Mouse (Mus musculus) liver, embryonic 11.5 days (tissue): Measurements from ENCODE around the gene Thoc3. TPM values are rescaled to one million over a fixed set of nuclear protein-coding genes. Genes with fewer than 3 reads are reported as not detected.

ENCODE experiments used
- ATAC-seq: fragments of 200-750 bp; cut with Nextera tagmentation; replicated peaks from 2 replicates; pipeline ENCODE4 v1.8.0; 2017; ENCODE audit warnings: moderate number of reproducible peaks, mild to moderate bottlenecking, moderate TSS enrichment, moderate library complexity; ENCODE audit not compliant: low FRiP score
- DNase-seq: peaks from one replicate; pipeline ENCODE4 v3.0.0-alpha.2; 2017; ENCODE audit warnings: low spot score
- H3K27ac ChIP-seq: fragments of 300-500 bp; sonication (generic); 2 replicates; pipeline ENCODE4 v1.5.1; 2014; ENCODE audit warnings: mild to moderate bottlenecking, low read depth, low read length, control low read depth
- H3K27me3 ChIP-seq: fragments of 300-500 bp; sonication (generic); replicated peaks from 2 replicates; pipeline ENCODE4 v1.6.1; 2014; ENCODE audit warnings: low read length, mixed read lengths; ENCODE audit not compliant: control insufficient read depth, insufficient read depth
- H3K36me3 ChIP-seq: fragments of 300-500 bp; sonication (generic); 2 replicates; pipeline ENCODE4 v1.6.1; 2014; ENCODE audit warnings: mild to moderate bottlenecking, low read length, moderate library complexity, mixed read lengths; ENCODE audit not compliant: control insufficient read depth, insufficient read depth
- H3K4me1 ChIP-seq: fragments of 300-500 bp; sonication (generic); replicated peaks from 2 replicates; pipeline ENCODE4 v1.6.1; 2014; ENCODE audit warnings: low read length, mixed read lengths; ENCODE audit not compliant: control insufficient read depth, insufficient read depth
- H3K4me2 ChIP-seq: fragments of 300-500 bp; sonication (generic); 2 replicates; pipeline ENCODE4 v1.6.1; 2014; ENCODE audit warnings: mild to moderate bottlenecking, control low read depth, moderate library complexity
- H3K4me3 ChIP-seq: fragments of 300-500 bp; sonication (generic); 2 replicates; pipeline ENCODE4 v1.5.1; 2014; ENCODE audit warnings: low read depth, low read length, control low read depth
- H3K9ac ChIP-seq: fragments of 300-500 bp; sonication (generic); 2 replicates; pipeline ENCODE4 v1.6.1; 2014; ENCODE audit warnings: low read depth, low read length, control low read depth
- H3K9me3 ChIP-seq: fragments of 300-500 bp; sonication (generic); 2 replicates; pipeline ENCODE4 v1.6.1; 2016; ENCODE audit warnings: low read length, inconsistent platforms, mixed read lengths; ENCODE audit not compliant: control insufficient read depth
- WGBS: fragments of 180-500 bp; shearing (Covaris S2); extraction: QIAGEN DNeasy Blood & Tissue Kit; methylation state at CpG from one replicate; pipeline ENCODE4 v1.1.7; 2014; 5-methylcytosine and 5-hydroxymethylcytosine counted together
- polyA plus RNA-seq: library from polyadenylated mRNA; unstranded; fragments of >200 nt; fragmentation: Nextera tagmentation; extraction: Ambion mirVana; gene quantifications from 2 replicates; pipeline ENCODE4 v1.2.1, GENCODE M21; 2014

The Thoc3 gene
- polyA plus RNA-seq, 1 experiment from 2014 or later = 121 TPM

DNA sequence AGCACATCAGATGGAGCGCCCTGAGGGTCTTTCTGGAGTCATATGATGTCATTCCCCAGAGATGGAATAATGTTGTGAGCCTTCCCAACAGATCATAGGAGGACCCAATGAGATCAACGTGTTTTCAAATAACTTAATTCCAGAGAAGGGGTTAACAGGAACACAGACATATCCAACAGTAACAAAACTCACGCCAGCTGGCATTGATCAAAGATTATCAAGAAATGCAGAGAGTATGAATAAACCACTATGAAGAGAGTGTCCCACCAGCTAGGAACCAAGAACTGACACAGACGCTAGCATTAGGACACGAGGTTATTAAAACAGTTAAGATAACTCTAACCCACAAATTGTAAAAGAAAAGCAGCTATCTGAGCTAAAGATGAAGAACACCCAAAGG lies 32.0 kb downstream of the Thoc3 start:
- no peak overlapping the region for H3K27ac ChIP-seq
- H3K9me3 ChIP-seq = no peaks in the 10 kb centered on the region
- H3K36me3 ChIP-seq = no peaks in the 10 kb centered on the region
- DNase-seq = no peak
- no peak for ATAC-seq
- no peaks in the 10 kb centered on the region for H3K27me3 ChIP-seq
- H3K4me3 ChIP-seq = no peak overlapping the region
- H3K9ac ChIP-seq = no peak overlapping the region
- peaks cover 7% of the 10 kb centered on the region for H3K4me1 ChIP-seq
- WGBS = 61% methylated on average over 5 of the region's 5 CpGs
- no peak overlapping the region for H3K4me2 ChIP-seq

DNA sequence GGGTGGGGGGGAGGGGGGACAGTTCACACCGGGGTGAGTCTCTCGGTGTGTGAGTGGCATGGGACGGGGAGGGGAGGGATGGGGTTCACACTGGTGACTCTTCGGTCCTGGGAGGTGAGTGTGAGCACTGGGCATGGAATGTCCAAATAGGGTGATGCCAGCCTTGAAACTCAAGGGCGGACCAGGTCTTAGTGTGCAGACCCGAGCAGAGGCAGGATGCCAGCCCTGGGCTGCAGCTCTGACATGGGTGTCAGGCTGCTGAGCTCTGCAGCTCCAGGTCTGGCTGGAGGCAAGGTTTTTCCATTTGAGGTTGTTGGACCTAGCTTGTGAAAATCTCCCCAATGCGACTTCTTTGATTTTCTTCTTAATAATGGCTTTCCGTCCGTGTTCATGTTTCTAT lies 37.5 kb downstream of the Thoc3 start:
- H3K4me1 ChIP-seq = no peaks in the 10 kb centered on the region
- H3K4me3 ChIP-seq = no peak overlapping the region
- DNase-seq = no peak
- no peak overlapping the region for H3K27ac ChIP-seq
- no peaks in the 10 kb centered on the region for H3K9me3 ChIP-seq
- no peak overlapping the region for H3K9ac ChIP-seq
- H3K4me2 ChIP-seq = no peak overlapping the region
- no peak for ATAC-seq
- H3K36me3 ChIP-seq = no peaks in the 10 kb centered on the region
- H3K27me3 ChIP-seq = no peaks in the 10 kb centered on the region
- 87% methylated on average over 9 of the region's 9 CpGs for WGBS

DNA sequence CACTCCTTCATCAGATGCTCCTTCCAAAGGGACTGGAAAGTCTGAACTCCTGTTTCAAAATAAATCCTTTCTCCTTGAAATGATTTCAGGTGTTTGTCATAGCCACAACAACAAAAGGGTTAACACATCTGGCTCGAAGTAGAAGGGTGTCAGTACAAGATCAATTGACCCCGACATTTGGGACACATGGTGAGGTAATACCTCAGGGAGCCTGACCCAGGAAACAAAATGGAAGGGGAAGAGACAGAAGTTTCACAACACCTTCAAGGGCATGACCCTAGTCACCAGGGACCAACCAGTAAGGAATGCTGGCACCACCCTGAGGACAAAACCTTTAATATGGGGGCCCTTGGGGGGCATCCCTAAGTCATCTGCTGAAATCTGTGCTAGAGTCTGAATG lies 38.6 kb downstream of the Thoc3 start:
- H3K4me2 ChIP-seq = no peak overlapping the region
- no peak overlapping the region for H3K9ac ChIP-seq
- 46% methylated on average over 2 of the region's 2 CpGs for WGBS
- no peaks in the 10 kb centered on the region for H3K9me3 ChIP-seq
- no peak overlapping the region for H3K4me3 ChIP-seq
- DNase-seq (no peak), ATAC-seq (no peak)
- H3K27me3 ChIP-seq = no peaks in the 10 kb centered on the region
- no peaks in the 10 kb centered on the region for H3K36me3 ChIP-seq
- no peak overlapping the region for H3K27ac ChIP-seq
- H3K4me1 ChIP-seq = no peaks in the 10 kb centered on the region

DNA sequence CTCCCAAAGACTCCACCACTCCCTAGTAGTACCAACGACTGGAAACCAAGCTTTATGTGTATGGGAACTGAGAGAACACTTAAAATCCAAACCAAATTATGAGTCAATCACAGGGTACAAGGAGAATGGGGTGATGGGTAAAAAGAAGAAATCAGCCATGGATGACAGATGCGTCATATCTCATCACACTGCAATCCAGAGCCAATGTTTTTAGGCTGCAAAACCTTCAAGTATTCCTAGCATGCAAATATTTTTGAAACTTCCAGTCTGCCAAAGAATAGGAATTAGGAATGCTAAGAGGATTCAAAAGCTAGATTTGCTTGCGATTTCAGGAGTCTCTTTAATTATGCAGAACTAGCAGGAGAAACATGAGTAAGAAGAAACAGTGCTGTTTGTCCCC lies 39.9 kb downstream of the Thoc3 start:
- DNase-seq (no peak), ATAC-seq (no peak)
- Histone ChIP-seq H3K27ac (no peak overlapping the region), H3K9ac (no peak overlapping the region), H3K4me2 (no peak overlapping the region), H3K9me3 (no peaks in the 10 kb centered on the region), H3K4me3 (no peak overlapping the region), H3K36me3 (no peaks in the 10 kb centered on the region), H3K27me3 (no peaks in the 10 kb centered on the region), H3K4me1 (no peaks in the 10 kb centered on the region)
- 67% methylated on average over 3 of the region's 3 CpGs for WGBS

DNA sequence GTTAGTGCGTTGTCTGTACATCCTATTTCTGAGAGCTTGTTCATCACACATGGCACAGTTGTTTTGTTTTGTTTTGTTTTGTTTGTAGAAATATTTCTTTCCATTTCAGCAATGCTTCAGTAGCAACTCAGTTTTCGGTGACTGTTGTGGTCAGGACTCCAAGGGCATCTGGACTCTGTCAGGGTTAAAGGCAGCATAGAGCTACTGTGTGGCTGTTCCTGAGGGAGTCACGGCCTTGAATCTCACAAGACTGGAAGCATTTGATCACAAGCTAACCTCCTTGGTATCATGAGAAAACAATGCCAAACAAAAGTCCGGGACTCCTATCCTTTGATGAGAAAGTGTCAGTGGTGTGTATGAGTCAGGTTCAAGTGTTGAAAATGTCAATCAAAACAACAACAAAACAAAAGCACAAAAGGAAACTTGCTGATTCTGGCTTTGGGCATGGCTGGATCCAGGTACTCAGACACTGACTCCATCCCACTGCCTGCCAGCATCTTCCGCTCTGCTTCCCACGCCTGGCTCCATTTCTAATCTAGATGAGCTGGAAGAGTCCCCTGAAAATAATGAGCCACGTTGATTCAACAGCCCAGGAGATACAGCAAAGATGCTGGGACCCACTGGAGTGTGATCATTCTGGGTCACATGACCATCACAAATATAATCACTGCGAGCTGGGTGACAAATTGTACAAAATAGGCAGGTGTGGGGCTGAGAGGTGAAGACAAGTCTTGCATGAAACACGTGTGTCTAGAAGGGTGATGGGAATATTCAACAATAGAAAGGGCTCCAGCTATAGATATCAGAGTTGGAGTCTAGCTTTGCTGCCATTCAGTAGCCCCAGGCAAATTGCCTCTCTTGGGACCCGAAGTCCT lies 41.6 kb downstream of the Thoc3 start:
- no peaks in the 10 kb centered on the region for H3K27me3 ChIP-seq
- H3K4me2 ChIP-seq = no peak overlapping the region
- WGBS = 65% methylated on average over 10 of the region's 10 CpGs
- no peak overlapping the region for H3K4me3 ChIP-seq
- ATAC-seq (no peak), DNase-seq (no peak)
- H3K36me3 ChIP-seq = no peaks in the 10 kb centered on the region
- H3K9me3 ChIP-seq = no peaks in the 10 kb centered on the region
- no peak overlapping the region for H3K9ac ChIP-seq
- H3K4me1 ChIP-seq = no peaks in the 10 kb centered on the region
- no peak overlapping the region for H3K27ac ChIP-seq

DNA sequence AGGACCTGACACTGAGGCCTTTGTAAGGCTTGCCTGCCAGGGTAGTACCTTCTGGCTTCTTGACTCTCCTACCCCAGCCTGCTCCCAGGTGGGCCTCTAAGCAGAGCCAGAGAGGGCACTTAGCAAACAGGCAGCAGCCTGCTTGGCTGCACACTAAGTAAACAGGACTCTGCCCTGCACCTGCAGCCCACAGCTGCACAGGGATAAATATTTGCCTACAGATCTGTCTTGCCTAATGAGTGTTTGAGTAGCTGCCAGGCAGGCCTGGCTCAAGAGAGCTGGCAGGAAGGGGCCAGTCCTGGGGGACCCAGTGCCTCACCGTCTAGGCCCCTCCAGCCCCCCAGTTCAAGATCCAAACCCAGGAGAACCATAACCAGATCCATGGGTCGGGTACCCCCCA lies 43.4 kb downstream of the Thoc3 start:
- no peak overlapping the region for H3K27ac ChIP-seq
- no peak overlapping the region for H3K4me3 ChIP-seq
- DNase-seq = no peak
- no peaks in the 10 kb centered on the region for H3K36me3 ChIP-seq
- H3K9me3 ChIP-seq = no peaks in the 10 kb centered on the region
- no peak overlapping the region for H3K4me2 ChIP-seq
- H3K27me3 ChIP-seq = no peaks in the 10 kb centered on the region
- H3K4me1 ChIP-seq = no peaks in the 10 kb centered on the region
- ATAC-seq = peak; percentile 68
- H3K9ac ChIP-seq = no peak overlapping the region
- WGBS = 62% methylated on average over 2 of the region's 2 CpGs

DNA sequence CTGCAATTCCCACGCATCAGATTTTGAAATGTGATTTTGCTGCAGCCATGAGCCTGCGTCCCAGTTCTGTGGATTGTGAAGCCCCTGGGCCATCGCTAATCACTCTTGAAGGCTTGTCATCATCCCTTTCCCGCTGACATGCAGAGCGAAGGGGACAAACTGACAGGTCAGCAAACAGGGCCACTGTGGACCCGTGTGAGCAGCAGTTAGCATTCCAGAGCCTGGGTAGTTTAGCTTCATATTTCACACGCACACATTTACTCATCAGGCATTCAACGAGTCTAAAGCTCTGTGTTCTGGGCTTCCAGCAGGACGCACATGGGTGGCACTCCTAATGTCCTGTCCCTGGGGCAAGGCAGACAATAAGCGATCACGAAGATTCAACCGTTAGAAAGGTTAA lies 48.4 kb downstream of the Thoc3 start:
- ATAC-seq (no peak), DNase-seq (no peak)
- H3K36me3 ChIP-seq = no peaks in the 10 kb centered on the region
- H3K4me1 ChIP-seq = no peaks in the 10 kb centered on the region
- H3K9ac ChIP-seq = no peak overlapping the region
- no peaks in the 10 kb centered on the region for H3K27me3 ChIP-seq
- no peak overlapping the region for H3K4me3 ChIP-seq
- 84% methylated on average over 12 of the region's 12 CpGs for WGBS
- H3K9me3 ChIP-seq = no peaks in the 10 kb centered on the region
- H3K4me2 ChIP-seq = no peak overlapping the region
- H3K27ac ChIP-seq = no peak overlapping the region

DNA sequence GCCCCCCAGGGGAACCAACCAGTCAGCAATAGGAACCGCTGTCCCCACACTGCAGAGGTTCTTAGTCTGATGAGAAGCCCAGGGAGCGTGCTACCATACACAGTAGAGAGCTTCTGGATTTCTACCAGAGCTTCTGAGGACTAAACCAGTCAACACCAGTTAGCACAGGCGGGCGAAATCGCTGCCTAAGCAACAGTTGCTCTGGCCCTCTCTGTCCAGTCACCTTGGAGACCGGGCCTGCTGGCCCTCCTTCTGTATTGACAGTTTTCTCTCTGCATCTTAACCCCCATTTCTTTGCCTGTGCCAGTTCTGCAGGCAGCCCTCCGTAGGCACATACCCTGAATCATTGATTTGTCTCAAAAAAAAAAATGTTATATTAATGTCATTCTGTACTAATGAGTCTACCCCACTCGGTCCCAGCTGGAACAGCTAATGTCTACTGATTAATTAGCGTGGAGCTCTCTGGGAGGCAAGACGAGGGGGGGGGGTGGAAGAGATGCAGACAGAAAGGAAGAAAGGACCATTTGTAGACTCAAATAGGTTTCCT lies 49.8 kb downstream of the Thoc3 start:
- Histone ChIP-seq H3K27ac (no peak overlapping the region), H3K4me1 (no peaks in the 10 kb centered on the region), H3K9me3 (no peaks in the 10 kb centered on the region), H3K4me3 (no peak overlapping the region), H3K9ac (no peak overlapping the region), H3K36me3 (no peaks in the 10 kb centered on the region), H3K27me3 (no peaks in the 10 kb centered on the region), H3K4me2 (no peak overlapping the region)
- 76% methylated on average over 10 of the region's 10 CpGs for WGBS
- DNase-seq (no peak), ATAC-seq (no peak)

DNA sequence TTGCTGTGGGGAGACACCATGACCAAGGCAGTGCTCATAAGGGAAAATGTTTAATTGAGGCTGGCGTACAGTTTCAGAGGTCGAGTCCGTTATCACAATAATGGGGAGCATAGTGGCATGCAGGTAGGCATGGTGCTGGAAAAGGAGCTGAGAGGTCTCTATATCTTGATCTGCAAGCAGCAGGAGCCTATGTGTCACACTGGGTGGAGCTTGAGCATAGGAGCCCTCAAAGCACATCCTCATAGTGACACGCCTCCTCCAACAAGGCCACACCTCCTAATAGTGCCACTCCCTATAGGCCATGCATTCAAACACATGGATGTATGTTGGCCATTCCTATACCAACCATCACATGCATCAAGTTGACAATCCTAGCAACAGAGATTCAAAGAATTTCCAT lies 53.6 kb downstream of the Thoc3 start:
- ATAC-seq (no peak), DNase-seq (no peak)
- Histone ChIP-seq H3K27ac (no peak overlapping the region), H3K27me3 (no peaks in the 10 kb centered on the region), H3K4me2 (no peak overlapping the region), H3K9ac (no peak overlapping the region), H3K4me1 (no peaks in the 10 kb centered on the region), H3K36me3 (no peaks in the 10 kb centered on the region), H3K9me3 (no peaks in the 10 kb centered on the region), H3K4me3 (no peak overlapping the region)
- 91% methylated on average over 4 of the region's 4 CpGs for WGBS
